25 mouse cellular contexts compared by ENCODE assay signal in genomic region chr7:48860948-48861347, GRCm38 (mm10). TPM values are rescaled to one million over a fixed set of nuclear protein-coding genes. Genes with fewer than 3 reads are reported as not detected.
DNase-seq lines count a peak whose midpoint lies in the region; ATAC-seq lines count a peak whose summit lies in the region.
"Had no signal": no experiment of that assay in that cellular context is flagged by ENCODE, and none has a peak within 500 bp of the region (broad histone marks: within the 10 kb centered on the region; RNA-seq: fewer than 3 reads in every experiment).

No protein-coding gene starts in this region.

- H3K36me3 ChIP-seq in megakaryocyte, embryonic 14.5 days (replicated peaks; ENCODE audit: low read length) = peaks cover 34% of the 10 kb centered on the region
- H3K36me3 ChIP-seq: hindbrain, embryonic 15.5 days had no signal

- H3K4me3 ChIP-seq in megakaryocyte, embryonic 14.5 days (replicated peaks) = peak overlapping the region; percentile 50
- H3K4me3 ChIP-seq: forebrain, embryonic 10.5 days; forebrain, embryonic 13.5 days; heart, embryonic 12.5 days; heart, embryonic 15.5 days; hindbrain, embryonic 12.5 days; hindbrain, embryonic 15.5 days had no signal

- H3K27me3 ChIP-seq in megakaryocyte, embryonic 14.5 days (replicated peaks) = no peaks in the 10 kb centered on the region
- H3K27me3 ChIP-seq: forebrain, embryonic 13.5 days; heart, embryonic 12.5 days; heart, embryonic 15.5 days; hindbrain, embryonic 12.5 days; hindbrain, embryonic 15.5 days had no signal

- peak; percentile 21 for DNase-seq in adrenal gland, adult 2 months
- no peak for DNase-seq in adrenal gland, postnatal 4 days (ENCODE audit: low spot score in 2 of 2)
- DNase-seq in gastrocnemius, postnatal 10 days = no peak
- DNase-seq: adrenal gland, adult 8-10 months; adrenal gland, postnatal 25 days; cerebellum, adult 18-20 months; cerebellum, adult 9-10 months; cerebellum, postnatal 14 days; gastrocnemius, postnatal 14 days; heart, adult 18-20 months; heart, postnatal 10 days; heart, postnatal 4 days had no signal

- peaks cover 94% of the 10 kb centered on the region for H3K4me1 ChIP-seq in megakaryocyte, embryonic 14.5 days
- H3K4me1 ChIP-seq: forebrain, embryonic 10.5 days; forebrain, embryonic 13.5 days; hindbrain, embryonic 12.5 days; hindbrain, embryonic 15.5 days had no signal

- no peaks in the 10 kb centered on the region for H3K9me3 ChIP-seq in megakaryocyte, embryonic 14.5 days
- H3K9me3 ChIP-seq: forebrain, embryonic 10.5 days; forebrain, embryonic 13.5 days; heart, embryonic 12.5 days; heart, embryonic 15.5 days; hindbrain, embryonic 12.5 days; hindbrain, embryonic 15.5 days had no signal

- no peak for ATAC-seq in megakaryocyte, adult 5-6 weeks (ENCODE audit: poor library complexity, severe bottlenecking)
- peak; percentile 4 to 26; a peak in 2 of 4 replicates for ATAC-seq in hematopoietic stem cell, adult 5-6 weeks (replicated peaks in 1 of 2; ENCODE audit: insufficient read depth in 1 of 2, low FRiP score in 2 of 2, low TSS enrichment in 1 of 2, low read depth in 1 of 2, poor library complexity in 2 of 2, severe bottlenecking in 2 of 2)
- ATAC-seq: CD4-positive, CD25-positive, alpha-beta regulatory T cell, adult 4 months; forebrain, embryonic 13.5 days; forebrain, embryonic 16.5 days; intestine, postnatal 0 days had no signal

RNA-seq across cellular contexts. Expression of gene Csrp3, which starts 13.1 kb away (rescaled TPM):
- total RNA-seq in adrenal gland, adult 2 months (2021) = not detected
- polyA plus RNA-seq in adrenal gland, adult 2 months (2012; rRNA removed) = not detected in 2 replicates
- total RNA-seq in adrenal gland, postnatal 4 days (2021) = 10 to 100 TPM in 1 of 2 experiments, 1 to 10 TPM in 1; 1.7 to 17.0 TPM
- 1.4 TPM in 1 of 2 replicates, not detected in the other for polyA plus RNA-seq in megakaryocyte, embryonic 14.5 days (2012; ENCODE audit: insufficient read depth, low replicate concordance)
- total RNA-seq in megakaryocyte, adult 5-6 weeks (2015) = 10.7 and 12.1 TPM in 2 replicates
- total RNA-seq in megakaryocyte, adult 5-6 weeks (2017) = 9.2 and 12.2 TPM in 2 replicates
- total RNA-seq in hematopoietic stem cell, adult 5-6 weeks (2017) = 2.7 and 4.6 TPM in 2 replicates
- total RNA-seq in gastrocnemius, postnatal 10 days (2021) = 100 to 1,000 TPM; 120 to 170 TPM
- total RNA-seq: adrenal gland, adult 8-10 months; adrenal gland, postnatal 25 days had no signal
- polyA plus RNA-seq: CD4-positive, CD25-positive, alpha-beta regulatory T cell, adult 4 months; forebrain, embryonic 10.5 days; forebrain, embryonic 13.5 days; forebrain, embryonic 16.5 days; intestine, embryonic 14.5 days had no signal

RNA-seq across cellular contexts. Expression of gene E2f8, which starts 20.4 kb away (rescaled TPM):
- total RNA-seq in adrenal gland, adult 2 months (2021) = 1 to 10 TPM in 1 of 2 experiments, under 1 TPM in 1; 0.55 to 1.2 TPM
- 0.51 and 0.66 TPM in 2 replicates for polyA plus RNA-seq in adrenal gland, adult 2 months (2012; rRNA removed)
- total RNA-seq in adrenal gland, postnatal 4 days (2021) = 10 to 100 TPM; 15.5 to 18.8 TPM
- 23.0 and 25.1 TPM in 2 replicates for polyA plus RNA-seq in megakaryocyte, embryonic 14.5 days (2012; ENCODE audit: insufficient read depth, low replicate concordance)
- total RNA-seq in megakaryocyte, adult 5-6 weeks (2015) = 129 and 131 TPM in 2 replicates
- 40.6 and 49.7 TPM in 2 replicates for total RNA-seq in megakaryocyte, adult 5-6 weeks (2017)
- total RNA-seq in hematopoietic stem cell, adult 5-6 weeks (2017) = 14.6 and 20.5 TPM in 2 replicates
- 1 to 10 TPM; 4.2 to 5.5 TPM for total RNA-seq in gastrocnemius, postnatal 10 days (2021)

RNA-seq across cellular contexts. Expression of gene Nav2, which starts 47.6 kb away (rescaled TPM):
- 1 to 10 TPM; 6.4 to 6.9 TPM for total RNA-seq in adrenal gland, adult 2 months (2021)
- 3.3 and 4.8 TPM in 2 replicates for polyA plus RNA-seq in adrenal gland, adult 2 months (2012; rRNA removed)
- total RNA-seq in adrenal gland, postnatal 4 days (2021) = 10 to 100 TPM; 26.8 to 35.3 TPM
- polyA plus RNA-seq in megakaryocyte, embryonic 14.5 days (2012; ENCODE audit: insufficient read depth, low replicate concordance) = 1.2 and 1.3 TPM in 2 replicates
- 9.8 and 10.5 TPM in 2 replicates for total RNA-seq in megakaryocyte, adult 5-6 weeks (2015)
- 4.6 and 7.2 TPM in 2 replicates for total RNA-seq in megakaryocyte, adult 5-6 weeks (2017)
- 7.2 and 7.4 TPM in 2 replicates for total RNA-seq in hematopoietic stem cell, adult 5-6 weeks (2017)
- total RNA-seq in gastrocnemius, postnatal 10 days (2021) = 10 to 100 TPM; 55.8 to 80.1 TPM

Comparison
In these comparisons a context has a peak if more than half of its experiments do, and no peak if none do; other contexts are left out.
1. RNA of gene Csrp3, which starts 13.1 kb away (total RNA-seq): 120 to 170 TPM in gastrocnemius, postnatal 10 days; 1.7 to 17.0 TPM in adrenal gland, postnatal 4 days, 9.2 to 12.2 TPM in megakaryocyte, adult 5-6 weeks, 2.7 to 4.6 TPM in hematopoietic stem cell, adult 5-6 weeks and not detected in adrenal gland, adult 2 months; every median in the first group is over 4 times any median in the second.